Mouse (Mus musculus) mouse embryonic stem cell (cell line): Measurements from ENCODE around the gene Uchl3.

Experiments
- in situ Hi-C, 2 experiments: fragments of 300-500 bp; cut with MboI; formaldehyde crosslinking; loops; 1 replicate in 1 of 2; 3 replicates in 1 of 2; pipeline ENCODE4 v1.14.3; 2019 to 2020; ENCODE audit warnings: low sequenced_read_pairs in 2 of 2, low pct_unique_long_range_greater_than_20kb in 1 of 2, mixed read lengths in 1 of 2; ENCODE audit not compliant: unreplicated experiment in 1 of 2

Gene Uchl3

GRCm38 (mm10) chr14:101653581-101654525, at the start of gene Uchl3:
Gene Uchl3, plus strand, starts transcription at chr14:101653967.
- in situ Hi-C loops = no loop called here

DNA sequence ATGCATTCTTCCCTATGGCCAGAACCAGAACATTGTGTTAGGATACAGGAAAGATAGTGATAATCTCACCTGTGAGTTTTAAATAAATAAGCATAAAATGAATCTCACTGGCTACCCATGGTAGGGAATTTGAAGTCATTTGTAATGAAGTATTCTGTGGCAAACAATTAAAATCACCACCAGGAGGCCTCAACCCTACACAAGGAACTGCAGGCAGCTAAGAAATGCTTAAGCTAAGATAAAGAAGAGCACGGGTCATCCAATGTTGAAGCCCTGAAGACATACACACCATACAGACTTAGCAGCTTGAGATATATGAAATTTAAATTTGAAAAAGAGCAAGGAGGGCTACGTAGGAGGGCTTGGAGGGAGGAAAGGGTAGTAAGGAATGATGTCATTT, 47.9 kb upstream of the Uchl3 start:
- in situ Hi-C loops = no loop called here

DNA sequence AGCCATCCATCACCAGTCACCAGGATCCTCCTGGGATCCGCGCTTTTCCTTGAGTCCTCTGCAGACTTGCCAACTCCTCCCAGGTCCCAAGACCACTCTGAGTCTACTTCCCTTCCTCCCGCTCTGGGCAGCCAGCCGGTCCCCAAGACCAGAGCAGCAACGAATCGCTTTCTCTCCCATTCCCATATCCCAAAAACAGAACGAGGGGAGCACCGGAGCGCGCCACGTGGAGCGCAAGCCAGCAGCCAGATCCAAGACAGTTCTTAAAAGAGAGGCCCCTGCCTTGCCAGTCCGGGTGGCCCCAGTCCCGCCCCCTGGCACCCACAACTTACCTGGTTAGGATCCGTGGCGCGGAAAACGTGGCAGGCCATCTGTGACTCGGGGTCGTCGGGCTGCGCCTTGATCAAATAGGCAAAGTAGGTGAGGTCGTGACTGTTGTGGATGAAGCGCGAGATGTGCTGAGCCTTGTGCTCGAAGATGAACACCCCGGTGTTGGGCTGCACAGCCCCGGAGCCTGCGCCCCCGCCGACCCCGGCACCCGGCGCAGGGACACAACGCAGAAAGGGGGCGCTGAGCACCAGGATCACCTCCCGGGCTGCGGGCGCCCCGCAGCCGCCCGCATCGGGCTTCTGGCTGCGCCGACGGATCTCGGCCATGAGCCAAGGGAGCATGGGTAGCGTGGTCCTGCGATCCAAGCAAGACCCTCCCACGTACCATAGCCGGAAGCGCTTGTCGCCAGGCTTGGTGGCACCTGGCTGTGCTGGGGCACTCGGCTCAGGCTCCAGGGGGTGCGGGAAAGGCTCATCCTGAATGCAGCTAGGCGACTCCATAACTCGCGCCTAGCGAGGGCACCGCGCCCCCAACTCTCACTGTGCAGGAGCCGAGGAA, 45.9 kb upstream of the Uchl3 start:
- in situ Hi-C loops = no loop called here

- in situ Hi-C loops = no loop called here
Observed at GRCm38 (mm10) chr14:101608519-101609368, 45.0 kb upstream of the Uchl3 start, which contains the start of gene Tbc1d4. Gene Tbc1d4, minus strand, starts transcription at chr14:101609191.

- in situ Hi-C loops = no loop called here
Observed at GRCm38 (mm10) chr14:101610701-101611100, 43.1 kb upstream of the Uchl3 start.

GRCm38 (mm10) chr14:101613206-101613605, 40.6 kb upstream of the Uchl3 start:
- in situ Hi-C loops = no loop called here

- in situ Hi-C loops = no loop called here
Observed at GRCm38 (mm10) chr14:101616178-101616577, 37.6 kb upstream of the Uchl3 start.

- in situ Hi-C loops = no loop called here
Observed at GRCm38 (mm10) chr14:101617680-101618079, 36.1 kb upstream of the Uchl3 start.

DNA sequence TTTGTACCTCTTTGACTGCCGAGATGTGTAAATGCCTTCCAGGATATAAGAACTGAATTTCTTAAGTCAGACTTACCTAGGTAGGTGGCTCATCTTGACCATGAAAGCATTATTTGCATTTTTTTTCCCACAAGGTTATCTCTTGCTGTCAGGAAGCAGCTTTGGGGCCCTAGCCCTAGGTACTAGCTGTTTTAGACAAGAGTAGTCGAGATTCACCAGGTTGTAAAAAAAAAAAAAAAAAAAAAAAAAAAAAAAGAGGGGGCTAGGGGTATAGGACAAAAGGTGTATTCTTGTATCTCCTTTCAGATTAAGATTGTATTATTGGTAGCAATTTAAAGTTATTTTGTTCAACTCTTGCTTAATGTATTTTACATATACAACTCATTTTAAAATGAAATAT, 23.2 kb upstream of the Uchl3 start:
- in situ Hi-C loops = no loop called here

DNA sequence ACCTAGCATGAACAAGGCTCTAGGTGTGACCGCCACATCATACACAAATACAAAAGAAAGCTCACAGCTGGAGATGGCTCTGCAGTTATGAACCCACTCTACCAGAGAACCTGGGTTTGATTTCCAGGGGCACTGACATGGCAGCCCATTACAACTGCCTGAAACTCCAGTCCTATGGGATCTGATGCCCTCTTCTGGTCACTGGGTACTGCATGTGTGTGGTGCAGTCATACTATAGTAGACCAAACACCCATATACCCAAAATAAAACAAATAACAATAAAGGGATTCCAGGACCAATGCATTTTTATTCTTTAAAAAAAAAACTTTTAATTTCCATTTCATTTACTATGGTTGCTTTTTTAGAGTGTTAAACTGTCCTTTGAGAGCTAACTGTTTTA, 18.0 kb upstream of the Uchl3 start:
- in situ Hi-C loops = no loop called here

GRCm38 (mm10) chr14:101637381-101637780, 16.4 kb upstream of the Uchl3 start:
- in situ Hi-C loops = no loop called here

DNA sequence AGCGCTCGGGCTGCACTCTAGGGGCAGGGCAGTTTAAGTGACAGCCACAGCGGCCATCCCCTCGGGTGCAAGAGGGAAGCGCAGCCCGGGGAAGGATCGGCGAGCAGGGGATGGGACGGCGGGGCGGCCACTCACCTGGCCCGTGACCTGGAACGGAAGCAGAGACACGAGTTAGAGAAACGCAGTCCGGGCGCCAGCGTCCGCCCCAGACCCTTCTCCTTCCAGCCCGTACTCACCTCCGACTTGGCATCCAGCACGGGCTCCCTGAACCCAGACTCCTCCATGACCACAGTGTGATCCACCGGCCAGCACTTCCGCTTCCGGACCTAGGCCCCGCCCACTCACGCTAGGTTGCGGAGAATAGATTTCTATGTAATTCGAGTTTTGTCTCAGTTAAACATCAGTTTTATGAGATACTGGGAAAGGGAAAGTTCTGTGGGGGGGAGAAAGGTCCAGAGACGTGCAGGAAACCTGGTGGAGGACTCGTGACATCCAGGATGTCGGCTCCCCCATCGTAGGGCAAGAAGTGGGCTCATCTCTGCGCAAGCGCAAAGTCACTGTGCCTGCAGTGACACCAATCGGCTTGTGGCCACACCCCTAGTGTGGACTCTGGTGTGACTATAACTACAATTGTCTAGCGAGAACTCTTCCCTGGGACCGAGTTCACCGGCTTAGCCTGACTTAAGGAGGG, 13.5 kb upstream of the Uchl3 start, which contains the start of gene Commd6:
TSS of gene Commd6 (minus strand) at position 534 of the 691 bp plus-strand sequence.
- in situ Hi-C loops = no loop called here

DNA sequence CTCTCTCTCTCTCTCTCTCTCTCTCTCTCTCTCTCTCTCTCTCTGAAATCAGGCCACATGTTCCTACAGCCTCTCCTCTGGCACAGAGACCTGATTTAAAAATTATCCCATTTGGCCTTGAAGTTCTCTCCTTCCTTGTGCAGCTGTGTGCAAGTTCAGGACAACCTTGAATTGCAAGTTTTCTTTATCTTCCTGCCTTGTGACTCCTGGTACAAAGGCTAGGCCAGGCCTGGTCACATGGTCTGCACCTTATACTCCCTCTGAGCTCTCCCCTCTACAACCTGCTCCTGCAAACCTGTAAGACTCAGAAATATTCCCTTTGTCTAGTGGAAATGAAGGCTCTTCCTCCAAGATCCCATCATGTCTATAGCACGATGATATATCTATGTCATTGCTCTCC, 8.8 kb upstream of the Uchl3 start:
- in situ Hi-C loops = no loop called here

DNA sequence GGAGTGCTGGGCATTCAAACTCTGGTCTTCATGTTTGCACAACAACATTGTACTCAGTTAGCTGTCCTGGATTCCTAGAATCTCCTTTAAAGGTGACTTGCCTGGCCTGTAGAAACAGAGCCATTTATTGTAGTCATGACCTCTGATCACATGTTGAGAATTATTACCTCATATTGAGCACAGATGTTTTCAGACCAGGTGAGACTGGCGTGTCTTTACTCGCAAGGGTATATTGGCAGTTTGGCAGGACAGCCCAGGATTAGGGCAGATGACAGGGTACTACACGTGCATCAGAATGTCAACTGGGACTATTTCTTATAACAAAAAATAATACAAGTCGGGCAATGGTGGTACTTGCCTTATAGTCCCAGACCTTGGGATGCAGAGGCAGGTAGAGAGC, 3.2 kb upstream of the Uchl3 start:
- in situ Hi-C loops = no loop called here

- in situ Hi-C loops = no loop called here
Observed at GRCm38 (mm10) chr14:101652571-101652970, 1.2 kb upstream of the Uchl3 start.

GRCm38 (mm10) chr14:101654526-101654909, 751 bp downstream of the Uchl3 start:
- in situ Hi-C loops = no loop called here

GRCm38 (mm10) chr14:101656307-101656706, 2.5 kb downstream of the Uchl3 start:
- in situ Hi-C loops = no loop called here
